Mouse (Mus musculus) kidney, embryonic 15.5 days (tissue): ENCODE data around the gene Treml4. TPM values are rescaled to one million over a fixed set of nuclear protein-coding genes. Genes with fewer than 3 reads are reported as not detected.

Experiments
- ATAC-seq: fragments of 200-750 bp; cut with Nextera tagmentation; replicated peaks from 2 replicates; pipeline ENCODE4 v1.8.0; 2017; ENCODE audit warnings: moderate TSS enrichment; ENCODE audit not compliant: low FRiP score
- H3K27ac ChIP-seq: fragments of 300-500 bp; sonication (generic); 2 replicates; pipeline ENCODE4 v1.5.1; 2015; ENCODE audit warnings: mild to moderate bottlenecking, inconsistent platforms
- H3K27me3 ChIP-seq: fragments of 300-500 bp; sonication (generic); 2 replicates; pipeline ENCODE4 v1.6.1; 2015; ENCODE audit warnings: inconsistent platforms
- H3K36me3 ChIP-seq: fragments of 300-500 bp; sonication (generic); 2 replicates; pipeline ENCODE4 v1.6.1; 2015; ENCODE audit warnings: inconsistent platforms
- H3K4me1 ChIP-seq: fragments of 300-500 bp; sonication (generic); 2 replicates; pipeline ENCODE4 v1.6.1; 2015; ENCODE audit warnings: inconsistent platforms
- H3K4me2 ChIP-seq: fragments of 300-500 bp; sonication (generic); 2 replicates; pipeline ENCODE4 v1.6.1; 2015; ENCODE audit warnings: moderate library complexity, mild to moderate bottlenecking, inconsistent platforms
- H3K4me3 ChIP-seq: fragments of 300-500 bp; sonication (generic); replicated peaks from 2 replicates; pipeline ENCODE4 v1.5.1; 2015; ENCODE audit warnings: mild to moderate bottlenecking, inconsistent platforms
- H3K9ac ChIP-seq: fragments of 300-500 bp; sonication (generic); 2 replicates; pipeline ENCODE4 v1.6.1; 2015; ENCODE audit warnings: mild to moderate bottlenecking, inconsistent platforms
- H3K9me3 ChIP-seq: fragments of 300-500 bp; sonication (generic); replicated peaks from 2 replicates; pipeline ENCODE4 v1.6.1; 2016; ENCODE audit warnings: inconsistent platforms
- whole genome bisulfite sequencing: fragments of 180-500 bp; shearing (Covaris S2); methylation state at CpG from one replicate; pipeline ENCODE4 v1.1.7; 2015; ENCODE audit warnings: mixed read lengths; 5-methylcytosine and 5-hydroxymethylcytosine counted together
- polyA plus RNA-seq: library from polyadenylated mRNA; unstranded; fragments of >200 nt; fragmentation: Nextera tagmentation; extraction: Ambion mirVana; gene quantifications from 2 replicates; pipeline ENCODE4 v1.2.1, GENCODE M21; 2015

Gene Treml4
- 0.49 and 0.60 TPM in 2 replicates for polyA plus RNA-seq

GRCm38 (mm10) chr17:48263741-48264362, at the start of gene Treml4:
Gene Treml4, plus strand, starts transcription at chr17:48264295.
- whole genome bisulfite sequencing: 86% methylated on average over 3 of the region's 3 CpGs
- ATAC-seq: no peak

GRCm38 (mm10) chr17:48215429-48215828, 48.7 kb upstream of the Treml4 start:
- ATAC-seq: no peak

More at GRCm38 (mm10) chr17:48263741-48264362, at the start of gene Treml4:
- peaks cover 10% of the 10 kb centered on the region; the same call in 1 of the 2 replicates for H3K9me3 ChIP-seq
- H3K27ac ChIP-seq: no peak within 1 kb of the TSS
- peaks cover 8% of the 10 kb centered on the region; the same call in 1 of the 2 replicates for H3K4me1 ChIP-seq
- H3K36me3 ChIP-seq: no peaks in the 10 kb centered on the region
- no peaks in the 10 kb centered on the region for H3K27me3 ChIP-seq
- H3K4me3 ChIP-seq: no peak within 1 kb of the TSS
- H3K9ac ChIP-seq: no peak within 1 kb of the TSS
- H3K4me2 ChIP-seq: no peak within 1 kb of the TSS

GRCm38 (mm10) chr17:48230680-48231079, 33.4 kb upstream of the Treml4 start:
- WGBS: 82% methylated on average over 7 of the region's 7 CpGs
- Histone ChIP-seq H3K36me3 (no peaks in the 10 kb centered on the region), H3K4me2 (no peak overlapping the region), H3K27ac (no peak overlapping the region), H3K9me3 (no peaks in the 10 kb centered on the region), H3K4me3 (no peak overlapping the region), H3K4me1 (no peaks in the 10 kb centered on the region), H3K27me3 (no peaks in the 10 kb centered on the region), H3K9ac (no peak overlapping the region)
- no peak for ATAC-seq

More at GRCm38 (mm10) chr17:48215429-48215828, 48.7 kb upstream of the Treml4 start:
- no peak overlapping the region for H3K4me2 ChIP-seq
- no peaks in the 10 kb centered on the region for H3K4me1 ChIP-seq
- peaks cover 4% of the 10 kb centered on the region; the same call in 1 of the 2 replicates for H3K9me3 ChIP-seq
- no peak overlapping the region for H3K27ac ChIP-seq
- 89% methylated on average over 1 of the region's 1 CpGs for WGBS
- no peaks in the 10 kb centered on the region for H3K27me3 ChIP-seq
- H3K4me3 ChIP-seq: no peak overlapping the region
- no peaks in the 10 kb centered on the region for H3K36me3 ChIP-seq
- H3K9ac ChIP-seq: no peak overlapping the region

- WGBS: 84% methylated on average over 6 of the region's 6 CpGs
- no peak within 1 kb of the TSS for H3K4me3 ChIP-seq
- H3K4me2 ChIP-seq: no peak within 1 kb of the TSS
- no peak for ATAC-seq
- no peak within 1 kb of the TSS for H3K27ac ChIP-seq
- H3K9ac ChIP-seq: no peak within 1 kb of the TSS
- H3K27me3 ChIP-seq: no peaks in the 10 kb centered on the region
- H3K4me1 ChIP-seq: no peaks in the 10 kb centered on the region
- no peaks in the 10 kb centered on the region for H3K9me3 ChIP-seq
- no peaks in the 10 kb centered on the region for H3K36me3 ChIP-seq
Observed at GRCm38 (mm10) chr17:48232518-48232917, 31.6 kb upstream of the Treml4 start, which contains the start of gene Trem1. Gene Trem1, plus strand, starts transcription at chr17:48232768.

- no peak overlapping the region for H3K9ac ChIP-seq
- no peak overlapping the region for H3K4me2 ChIP-seq
- ATAC-seq: no peak
- no peak overlapping the region for H3K4me3 ChIP-seq
- H3K27ac ChIP-seq: no peak overlapping the region
- H3K4me1 ChIP-seq: no peaks in the 10 kb centered on the region
- no peaks in the 10 kb centered on the region for H3K27me3 ChIP-seq
- H3K36me3 ChIP-seq: no peaks in the 10 kb centered on the region
- WGBS: 93% methylated on average over 4 of the region's 4 CpGs
- H3K9me3 ChIP-seq: no peaks in the 10 kb centered on the region
Observed at GRCm38 (mm10) chr17:48233789-48234188, 30.3 kb upstream of the Treml4 start.

- ATAC-seq: no peak
- H3K4me3 ChIP-seq: no peak overlapping the region
- H3K36me3 ChIP-seq: no peaks in the 10 kb centered on the region
- H3K9me3 ChIP-seq: no peaks in the 10 kb centered on the region
- H3K27ac ChIP-seq: no peak overlapping the region
- no peak overlapping the region for H3K4me2 ChIP-seq
- H3K27me3 ChIP-seq: no peaks in the 10 kb centered on the region
- WGBS: 68% methylated on average over 5 of the region's 5 CpGs
- H3K4me1 ChIP-seq: no peaks in the 10 kb centered on the region
- H3K9ac ChIP-seq: no peak overlapping the region
Observed at GRCm38 (mm10) chr17:48234550-48234949, 29.5 kb upstream of the Treml4 start.

GRCm38 (mm10) chr17:48235773-48236370, 28.2 kb upstream of the Treml4 start:
- Histone ChIP-seq H3K4me3 (no peak overlapping the region), H3K9me3 (no peaks in the 10 kb centered on the region), H3K27me3 (no peaks in the 10 kb centered on the region), H3K36me3 (no peaks in the 10 kb centered on the region), H3K27ac (no peak overlapping the region), H3K4me1 (no peaks in the 10 kb centered on the region), H3K9ac (no peak overlapping the region), H3K4me2 (no peak overlapping the region)
- WGBS: 21% methylated on average over 4 of the region's 4 CpGs
- no peak for ATAC-seq

- Histone ChIP-seq H3K27me3 (no peaks in the 10 kb centered on the region), H3K4me3 (no peak overlapping the region), H3K4me2 (no peak overlapping the region), H3K36me3 (no peaks in the 10 kb centered on the region), H3K9ac (no peak overlapping the region), H3K4me1 (no peaks in the 10 kb centered on the region), H3K9me3 (no peaks in the 10 kb centered on the region), H3K27ac (no peak overlapping the region)
- no peak for ATAC-seq
- 94% methylated on average over 8 of the region's 8 CpGs for WGBS
Observed at GRCm38 (mm10) chr17:48237621-48238020, 26.5 kb upstream of the Treml4 start.

GRCm38 (mm10) chr17:48247221-48247928, 16.7 kb upstream of the Treml4 start, which contains the start of gene Trem3:
Gene Trem3, plus strand, starts transcription at chr17:48247777.
- no peak for ATAC-seq
- H3K9ac ChIP-seq: no peak within 1 kb of the TSS
- H3K9me3 ChIP-seq: no peaks in the 10 kb centered on the region
- WGBS: 78% methylated on average over 11 of the region's 11 CpGs
- no peak within 1 kb of the TSS for H3K4me3 ChIP-seq
- no peaks in the 10 kb centered on the region for H3K4me1 ChIP-seq
- H3K4me2 ChIP-seq: no peak within 1 kb of the TSS
- H3K36me3 ChIP-seq: no peaks in the 10 kb centered on the region
- no peaks in the 10 kb centered on the region for H3K27me3 ChIP-seq
- H3K27ac ChIP-seq: no peak within 1 kb of the TSS

GRCm38 (mm10) chr17:48249039-48249438, 15.1 kb upstream of the Treml4 start:
- ATAC-seq: no peak
- H3K27me3 ChIP-seq: no peaks in the 10 kb centered on the region
- no peak overlapping the region for H3K4me3 ChIP-seq
- H3K9me3 ChIP-seq: no peaks in the 10 kb centered on the region
- H3K9ac ChIP-seq: no peak overlapping the region
- no peak overlapping the region for H3K27ac ChIP-seq
- no peaks in the 10 kb centered on the region for H3K4me1 ChIP-seq
- H3K36me3 ChIP-seq: no peaks in the 10 kb centered on the region
- no peak overlapping the region for H3K4me2 ChIP-seq

- H3K4me1 ChIP-seq: no peaks in the 10 kb centered on the region
- H3K4me2 ChIP-seq: no peak overlapping the region
- H3K9me3 ChIP-seq: no peaks in the 10 kb centered on the region
- no peak for ATAC-seq
- no peaks in the 10 kb centered on the region for H3K36me3 ChIP-seq
- H3K4me3 ChIP-seq: no peak overlapping the region
- no peak overlapping the region for H3K9ac ChIP-seq
- 83% methylated on average over 11 of the region's 11 CpGs for WGBS
- no peaks in the 10 kb centered on the region for H3K27me3 ChIP-seq
- H3K27ac ChIP-seq: no peak overlapping the region
Observed at GRCm38 (mm10) chr17:48249501-48249900, 14.6 kb upstream of the Treml4 start.

GRCm38 (mm10) chr17:48250631-48251030, 13.5 kb upstream of the Treml4 start:
- H3K4me3 ChIP-seq: no peak overlapping the region
- H3K27me3 ChIP-seq: no peaks in the 10 kb centered on the region
- WGBS: 92% methylated on average over 7 of the region's 7 CpGs
- no peak overlapping the region for H3K27ac ChIP-seq
- no peak overlapping the region for H3K4me2 ChIP-seq
- no peak overlapping the region for H3K9ac ChIP-seq
- no peaks in the 10 kb centered on the region for H3K4me1 ChIP-seq
- H3K9me3 ChIP-seq: no peaks in the 10 kb centered on the region
- no peaks in the 10 kb centered on the region for H3K36me3 ChIP-seq
- no peak for ATAC-seq
